Mouse (Mus musculus) gastrocnemius, postnatal 14 days (tissue): ENCODE data around the gene Il2ra. TPM values are rescaled to one million over a fixed set of nuclear protein-coding genes. Genes with fewer than 3 reads are reported as not detected.

Experiments used
- DNase-seq: peaks from one replicate; pipeline ENCODE4 v3.0.0; 2021; ENCODE audit warnings: mixed read lengths
- intact Hi-C: fragments of 180-260 bp; cut with DNase I; formaldehyde crosslinking; loops from one replicate; pipeline ENCODE4 v1.15.1; 2025; ENCODE audit warnings: low total_unique reads
- total RNA-seq, 2 experiments: library from RNA; stranded (reverse); gene quantifications; 2 replicates each; pipeline ENCODE4 v1.2.3; 2021

Gene Il2ra
- total RNA-seq, 2 experiments from 2014 or later, result 0.16 to 0.42 TPM

DNA sequence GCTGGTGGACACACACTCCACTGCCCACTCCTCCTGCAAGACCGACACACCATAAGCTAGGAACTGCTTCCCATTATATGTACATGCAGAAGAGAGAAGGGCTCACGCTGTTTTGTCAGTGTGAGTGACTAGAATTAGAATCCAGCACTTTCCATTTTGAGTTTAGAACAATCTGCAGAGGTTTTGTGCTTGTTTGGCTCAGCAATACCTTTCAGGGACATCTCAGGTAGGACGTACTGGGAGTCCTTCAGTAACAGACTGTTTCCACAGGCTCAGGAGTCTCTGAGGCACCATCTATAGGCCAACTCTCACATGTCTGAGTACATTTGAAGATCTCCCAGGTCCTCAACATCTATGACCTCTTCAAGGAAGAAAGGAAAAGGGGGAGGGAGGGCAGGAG lies 9.6 kb downstream of the Il2ra start:
- DNase-seq, result no peak
- intact Hi-C loops, result no loop called here

DNA sequence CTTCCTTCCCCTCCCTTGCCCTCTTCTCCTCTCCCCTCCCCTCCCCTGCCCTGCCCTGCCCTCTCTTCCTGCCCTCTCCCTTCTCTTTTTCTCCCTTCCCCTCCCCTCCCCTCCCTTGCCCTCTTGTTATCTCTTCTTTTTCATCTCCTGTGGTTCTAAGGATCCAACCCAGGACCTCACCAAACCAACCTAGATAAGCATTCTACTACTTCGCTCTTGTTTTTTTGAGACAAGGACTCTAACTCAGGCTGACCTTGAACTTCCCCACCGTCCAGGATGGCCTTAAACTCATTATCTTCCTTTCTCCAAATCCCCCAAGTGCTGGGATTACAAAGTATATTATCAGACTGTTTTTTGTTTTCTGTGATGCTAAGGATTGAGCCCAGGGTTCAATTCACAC lies 10.2 kb downstream of the Il2ra start:
- intact Hi-C loops, result no loop called here
- DNase-seq, result no peak

DNA sequence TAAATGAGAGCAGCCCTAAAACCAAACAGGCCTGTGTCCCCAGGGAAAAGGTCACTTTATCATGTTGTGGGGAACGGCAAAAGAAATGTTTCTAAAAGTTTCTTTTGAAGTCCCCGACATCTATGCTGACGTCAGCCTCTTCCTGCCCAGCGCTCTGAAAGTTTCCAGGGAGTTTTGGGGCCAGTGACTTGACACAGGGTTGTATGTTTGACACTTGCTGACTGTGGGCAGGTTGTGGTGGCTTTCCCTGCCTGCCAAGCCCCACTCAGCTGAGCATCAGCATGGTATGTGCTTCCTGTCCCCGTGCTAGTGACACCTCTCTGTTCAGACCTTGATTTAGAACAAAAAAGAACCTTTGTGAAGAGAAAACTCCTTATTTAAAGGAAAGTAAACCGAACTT lies 10.7 kb downstream of the Il2ra start:
- intact Hi-C loops, result no loop called here
- DNase-seq, result no peak

DNA sequence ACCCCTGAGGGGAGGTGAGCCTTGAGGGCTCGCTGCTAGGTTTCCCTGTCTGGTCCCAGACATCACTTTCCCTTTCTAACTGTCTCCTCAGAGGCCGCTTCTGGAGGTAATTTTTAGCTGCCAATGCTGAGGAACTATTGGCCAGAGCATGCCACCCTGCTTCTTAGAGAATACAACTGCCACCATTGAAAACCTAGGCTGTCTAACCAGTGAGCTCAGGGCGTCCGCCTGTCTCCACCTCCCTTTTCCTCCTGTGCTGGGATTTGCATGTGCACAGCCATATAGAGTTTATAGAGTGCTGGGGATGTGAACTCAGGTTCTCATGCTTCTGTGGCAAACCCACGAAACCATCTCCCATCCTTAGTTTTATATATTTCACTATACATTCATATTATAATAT lies 11.2 kb downstream of the Il2ra start:
- intact Hi-C loops, result no loop called here
- DNase-seq, result no peak

DNA sequence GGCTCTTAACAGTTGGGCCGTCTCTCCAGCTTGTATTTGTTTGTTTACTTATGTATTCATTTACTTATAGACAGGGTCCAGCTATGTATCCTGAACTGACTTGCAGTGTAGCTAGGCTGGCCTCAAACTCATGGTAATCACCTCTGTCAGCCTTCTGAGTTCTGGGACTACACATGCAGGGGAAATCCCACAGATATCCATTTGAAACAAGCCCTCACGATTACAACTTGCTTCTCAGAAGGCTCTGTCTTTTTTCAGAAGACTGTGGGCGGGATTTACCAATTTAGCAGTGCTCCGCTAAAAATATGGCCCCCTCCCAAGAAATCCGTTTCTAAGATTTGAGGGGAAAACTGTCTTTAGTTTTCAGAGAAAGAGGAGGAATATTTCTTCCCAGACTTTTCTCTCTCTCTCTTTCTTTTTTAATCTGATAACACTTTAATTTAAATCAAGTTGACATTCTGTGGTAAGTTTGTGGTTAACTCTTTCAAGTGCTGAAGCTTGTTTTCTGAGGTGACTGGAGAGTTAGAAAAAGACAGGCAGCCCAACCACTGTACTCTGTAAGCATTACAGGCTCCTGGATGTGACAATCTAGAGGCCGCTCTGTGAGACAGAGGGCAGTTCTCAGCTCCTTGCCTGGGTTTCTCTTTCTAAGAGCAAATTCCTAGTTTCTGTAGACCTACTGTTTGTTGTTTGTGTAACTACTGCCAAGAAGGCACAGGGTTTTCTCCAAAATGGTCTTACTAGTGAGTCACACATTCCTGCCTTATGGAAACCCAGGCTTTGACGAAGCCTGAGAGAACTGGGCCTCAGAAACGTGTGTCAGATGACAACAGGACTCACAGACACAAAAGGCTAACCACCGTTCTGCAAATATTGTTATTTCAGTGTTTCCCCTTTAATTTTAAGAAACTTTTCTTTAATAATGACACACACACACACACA lies 12.7 kb downstream of the Il2ra start:
- intact Hi-C loops, result no loop called here
- no peak for DNase-seq

DNA sequence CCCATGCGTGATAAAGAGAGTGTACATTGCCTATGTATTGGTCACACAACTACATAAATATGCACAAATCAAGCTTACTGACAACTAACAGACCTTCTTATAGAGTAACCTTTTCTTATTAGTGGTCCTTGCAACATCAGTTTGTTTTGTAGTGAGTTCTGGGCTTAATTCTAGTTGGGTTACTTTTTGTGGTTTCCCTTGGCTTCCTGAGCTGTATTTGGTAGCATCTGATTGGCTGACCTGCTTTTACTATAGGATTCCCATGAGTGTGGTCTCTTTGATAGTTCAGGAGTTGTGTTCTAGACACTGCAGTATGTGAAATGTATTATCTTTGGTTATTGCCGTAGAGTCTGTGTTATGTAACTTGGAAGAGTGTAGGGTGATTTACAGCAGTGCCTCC lies 15.0 kb downstream of the Il2ra start:
- no peak for DNase-seq
- intact Hi-C loops, result no loop called here

DNA sequence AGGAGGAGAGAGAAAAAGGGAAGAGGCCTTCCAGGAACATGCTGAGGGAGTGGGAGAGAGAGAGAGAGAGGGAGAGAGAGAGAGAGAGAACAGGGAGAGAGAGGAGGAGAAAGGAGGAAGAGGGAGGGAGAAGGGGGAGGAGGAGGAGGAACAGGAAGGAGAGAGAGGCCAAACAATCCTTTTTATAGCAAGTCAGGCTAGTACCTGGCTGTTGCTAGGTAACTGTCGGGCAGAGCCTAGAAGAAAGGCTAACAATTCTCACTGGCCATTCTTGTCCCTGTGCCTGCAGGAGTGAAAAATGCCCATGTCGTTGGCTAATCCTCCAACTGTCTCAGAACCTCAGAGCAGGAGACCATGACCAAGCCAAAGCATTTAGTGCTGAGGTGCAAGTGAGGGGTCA lies 16.7 kb downstream of the Il2ra start:
- intact Hi-C loops, result no loop called here

DNA sequence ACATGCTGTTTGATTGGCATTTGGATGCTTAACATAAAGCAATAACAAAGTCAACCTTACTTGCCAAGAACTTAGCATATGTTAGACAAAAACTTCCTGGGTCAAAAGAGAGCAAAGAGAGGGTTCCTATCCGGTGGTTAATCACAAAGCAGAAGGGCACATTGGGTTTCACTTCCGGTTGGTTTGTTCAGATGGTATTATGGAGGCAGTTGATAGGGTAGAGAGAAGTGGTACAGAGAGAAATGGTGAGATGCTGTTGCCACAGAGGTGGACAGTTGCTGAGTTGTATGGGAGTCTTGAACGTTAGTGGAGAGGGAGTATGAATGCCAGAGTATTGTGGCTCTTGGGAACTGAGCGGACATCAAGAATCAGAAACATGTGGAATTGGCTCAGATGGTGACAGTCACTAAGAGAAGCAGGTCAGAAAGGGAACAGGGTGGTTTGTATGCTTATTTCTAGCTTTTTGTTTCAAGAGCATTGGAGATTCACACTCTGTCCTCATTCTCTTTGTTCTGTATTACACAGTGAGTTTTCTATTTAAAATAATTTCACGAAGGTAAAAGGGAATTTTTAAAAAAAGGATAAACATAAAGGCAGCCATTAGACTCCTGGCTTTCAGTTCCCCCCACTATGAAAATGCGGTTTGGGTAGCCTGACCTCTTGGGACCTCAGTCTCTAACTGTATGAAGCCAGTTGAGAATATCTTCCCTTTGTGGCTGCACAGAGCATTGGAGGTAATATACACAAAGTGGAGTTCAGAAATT lies 19.7 kb downstream of the Il2ra start:
- intact Hi-C loops, result no loop called here
- DNase-seq, result no peak

More for the DNA sequence above, 16.7 kb downstream of the Il2ra start:
- no peak for DNase-seq

DNA sequence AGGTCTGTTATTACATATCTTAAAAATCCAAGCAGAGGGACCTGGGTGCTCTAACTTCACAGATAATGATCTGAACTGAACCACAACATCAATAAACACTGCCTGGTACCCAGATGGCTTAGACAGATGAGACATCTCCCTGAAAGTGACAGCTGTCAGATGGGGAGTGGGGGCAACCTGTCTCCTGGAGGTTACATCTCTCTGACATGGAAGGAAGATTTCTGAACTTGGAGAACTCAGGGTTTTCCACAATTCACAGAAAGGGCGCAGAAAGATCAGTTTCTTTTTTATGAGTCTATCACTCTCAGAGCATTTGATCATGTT lies 20.3 kb downstream of the Il2ra start:
- no peak for DNase-seq
- intact Hi-C loops, result no loop called here

DNA sequence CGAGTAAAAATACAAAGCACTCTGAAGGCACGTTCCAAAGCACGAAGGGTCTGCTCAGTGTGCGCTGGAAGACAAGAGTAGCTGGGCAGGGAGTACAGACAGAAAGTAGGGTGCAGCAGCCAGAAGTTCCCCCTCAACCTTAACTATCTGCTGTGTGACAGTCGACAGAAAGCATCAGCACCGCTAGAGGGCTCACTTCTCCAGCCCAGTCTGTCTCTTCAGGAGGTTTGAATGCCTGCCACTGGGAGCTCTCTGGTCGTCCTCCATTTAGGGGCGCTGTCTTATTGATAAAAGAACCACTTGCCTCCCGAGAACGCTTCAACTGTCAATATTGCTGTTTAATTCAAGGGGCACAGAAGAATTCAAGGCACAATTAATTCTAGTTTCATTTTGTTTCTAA lies 21.4 kb downstream of the Il2ra start:
- intact Hi-C loops, result no loop called here

DNA sequence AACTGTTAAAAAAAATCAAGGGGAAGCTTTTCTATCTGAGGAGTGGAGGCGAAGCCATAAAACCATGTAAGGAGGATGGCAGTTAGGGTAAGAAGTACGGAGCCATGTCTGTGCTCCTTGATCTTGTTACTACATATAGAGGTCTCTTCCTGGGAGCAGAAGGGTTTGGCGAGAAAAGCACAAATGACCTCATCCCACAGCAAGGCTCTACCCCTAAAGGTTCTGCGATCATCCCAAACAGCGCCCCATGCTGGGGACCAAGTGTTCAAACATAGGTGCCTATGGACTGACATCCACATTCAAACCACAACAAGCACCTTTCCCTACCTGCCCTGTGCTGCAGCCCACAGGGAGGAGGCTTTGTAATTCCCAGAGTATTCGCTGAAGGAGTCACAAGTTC lies 21.8 kb downstream of the Il2ra start:
- DNase-seq, result peak; percentile 22
- intact Hi-C loops, result no loop called here

More for the DNA sequence above, 21.4 kb downstream of the Il2ra start:
- peak; percentile 76 for DNase-seq

DNA sequence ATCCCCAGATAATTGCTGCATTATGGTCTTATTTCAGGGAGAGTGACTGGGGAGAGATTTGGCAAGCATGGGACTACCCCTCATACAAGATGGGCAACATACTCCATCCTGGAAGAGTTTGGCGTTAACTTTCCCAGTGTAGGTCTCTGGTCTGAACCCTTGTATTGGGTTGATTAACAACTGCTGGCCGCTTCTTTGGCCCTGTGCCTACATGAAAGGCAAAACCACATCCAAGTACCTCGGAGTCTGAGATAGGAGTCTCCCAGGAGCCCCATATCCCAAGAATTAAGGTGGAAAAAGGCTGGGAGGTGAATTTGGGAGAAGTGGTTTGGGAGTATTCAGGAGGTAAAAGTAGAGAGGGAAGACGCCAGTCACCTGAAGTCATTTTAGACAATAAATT lies 22.2 kb downstream of the Il2ra start:
- intact Hi-C loops, result no loop called here
- no peak for DNase-seq

DNA sequence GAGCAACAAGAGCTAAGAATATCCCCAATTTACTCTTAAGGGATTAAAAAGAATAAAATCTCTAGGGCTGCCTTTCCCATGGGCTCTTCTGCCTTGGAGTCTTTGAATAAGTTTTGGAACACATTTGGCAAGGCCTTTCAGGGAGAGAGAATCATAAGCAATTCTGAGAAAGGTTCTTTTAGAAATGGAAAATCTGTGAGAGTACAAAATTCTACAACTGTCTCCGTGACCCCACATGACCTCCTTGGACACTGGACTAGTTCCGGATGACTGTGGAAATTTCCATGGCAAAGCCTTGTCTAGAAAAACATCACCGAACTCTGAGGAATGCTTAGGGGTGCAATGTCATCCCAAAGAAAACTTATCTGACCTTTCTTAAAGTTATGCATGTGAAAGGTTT lies 22.7 kb downstream of the Il2ra start:
- no peak for DNase-seq
- intact Hi-C loops, result no loop called here

DNA sequence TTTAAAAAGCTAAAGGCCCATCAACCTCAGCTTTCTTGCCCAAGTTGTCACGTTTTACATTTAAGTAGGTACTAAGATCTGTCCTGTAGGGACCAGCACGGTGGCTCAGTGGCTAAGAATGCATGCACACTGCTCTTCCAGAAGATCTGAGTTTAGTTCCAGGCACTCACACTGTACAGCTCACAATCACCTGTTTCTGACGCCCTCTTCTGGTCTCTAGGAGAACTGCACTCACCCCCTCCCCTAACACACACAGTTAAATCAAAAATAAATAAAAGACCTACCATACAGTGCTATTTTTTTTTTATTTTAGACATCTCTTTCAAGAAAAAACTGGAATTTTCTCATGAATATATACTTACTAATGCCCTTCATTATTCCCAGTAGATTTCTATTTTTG lies 29.5 kb downstream of the Il2ra start:
- DNase-seq, result no peak
- intact Hi-C loops, result no loop called here

DNA sequence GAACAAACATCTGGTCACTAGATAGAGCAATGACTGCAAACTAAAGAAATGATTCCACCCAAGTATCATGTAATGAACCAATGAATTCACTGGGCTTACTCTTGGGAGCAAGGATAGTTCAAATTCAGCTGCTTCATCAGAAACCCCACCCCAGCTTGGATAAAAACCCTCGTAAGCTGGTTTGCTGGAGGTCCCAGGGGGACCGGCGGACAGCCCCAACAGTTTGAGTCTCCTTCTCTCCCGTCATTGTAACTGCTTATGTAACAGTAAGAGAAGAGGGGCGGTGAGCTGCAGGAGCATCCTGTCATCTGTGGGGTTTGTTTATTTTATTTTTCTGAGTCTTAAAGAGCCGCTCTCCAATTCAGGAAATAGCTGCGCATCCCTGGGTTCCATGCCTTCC lies 37.0 kb downstream of the Il2ra start:
- DNase-seq, result no peak

DNA sequence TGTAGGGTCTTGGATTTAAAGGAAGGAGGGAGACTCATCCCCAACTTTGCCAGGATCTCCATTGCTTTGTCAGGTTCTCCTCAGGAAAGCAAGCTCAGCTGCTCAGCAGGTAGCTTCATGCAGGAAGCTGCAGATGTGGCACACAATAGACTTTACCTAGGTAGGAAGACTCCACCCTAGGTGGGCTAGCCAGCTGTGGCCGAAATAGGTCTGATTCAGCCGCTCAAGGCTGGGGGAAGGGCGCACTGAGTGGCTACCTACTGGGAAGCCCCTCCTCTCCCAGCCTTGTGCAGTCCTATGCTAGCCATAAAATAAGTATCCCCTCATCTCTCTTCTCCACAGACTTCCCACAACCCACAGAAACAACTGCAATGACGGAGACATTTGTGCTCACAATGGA lies 40.1 kb downstream of the Il2ra start:
- DNase-seq, result no peak
- intact Hi-C loops, result no loop called here

More for the DNA sequence above, 37.0 kb downstream of the Il2ra start:
- intact Hi-C loops, result no loop called here

DNA sequence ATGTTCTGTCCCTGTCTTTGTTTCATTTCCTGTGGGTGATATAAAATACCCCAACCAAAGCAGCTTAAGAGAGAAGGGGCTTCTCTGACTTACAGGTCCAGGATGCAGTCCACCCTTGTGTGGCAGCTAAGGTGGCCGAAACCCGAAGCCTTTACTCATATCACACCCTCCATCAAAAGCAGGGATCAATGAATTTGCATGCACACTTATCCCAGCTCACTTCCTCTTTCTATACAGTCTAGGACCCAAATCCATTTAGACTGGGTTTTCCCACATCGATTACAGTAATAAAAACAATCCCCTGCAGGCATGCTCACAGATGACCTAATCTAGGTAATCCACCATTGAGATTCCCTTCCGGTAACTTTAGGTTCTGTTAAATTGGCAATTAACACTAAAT lies 43.9 kb downstream of the Il2ra start:
- intact Hi-C loops, result no loop called here
- no peak for DNase-seq

DNA sequence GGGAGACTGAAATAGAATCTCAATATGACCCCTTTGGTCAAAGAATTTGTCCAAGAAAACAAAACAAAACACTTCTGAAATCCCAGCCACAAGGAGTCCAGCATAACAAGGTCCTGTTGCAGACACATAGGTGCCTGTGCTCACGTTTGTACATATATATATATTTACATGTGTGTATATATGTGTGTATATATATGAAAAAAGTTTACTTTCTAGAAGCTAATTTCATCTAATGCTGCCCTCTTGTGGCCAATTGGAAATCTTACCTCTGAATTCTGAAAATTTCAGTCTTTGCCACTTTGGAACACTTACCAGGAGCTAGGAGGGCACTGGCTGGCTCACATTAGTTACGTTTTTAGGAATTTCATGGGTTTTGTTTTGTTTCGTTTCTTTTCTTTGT lies 44.8 kb downstream of the Il2ra start:
- no peak for DNase-seq
- intact Hi-C loops, result no loop called here

DNA sequence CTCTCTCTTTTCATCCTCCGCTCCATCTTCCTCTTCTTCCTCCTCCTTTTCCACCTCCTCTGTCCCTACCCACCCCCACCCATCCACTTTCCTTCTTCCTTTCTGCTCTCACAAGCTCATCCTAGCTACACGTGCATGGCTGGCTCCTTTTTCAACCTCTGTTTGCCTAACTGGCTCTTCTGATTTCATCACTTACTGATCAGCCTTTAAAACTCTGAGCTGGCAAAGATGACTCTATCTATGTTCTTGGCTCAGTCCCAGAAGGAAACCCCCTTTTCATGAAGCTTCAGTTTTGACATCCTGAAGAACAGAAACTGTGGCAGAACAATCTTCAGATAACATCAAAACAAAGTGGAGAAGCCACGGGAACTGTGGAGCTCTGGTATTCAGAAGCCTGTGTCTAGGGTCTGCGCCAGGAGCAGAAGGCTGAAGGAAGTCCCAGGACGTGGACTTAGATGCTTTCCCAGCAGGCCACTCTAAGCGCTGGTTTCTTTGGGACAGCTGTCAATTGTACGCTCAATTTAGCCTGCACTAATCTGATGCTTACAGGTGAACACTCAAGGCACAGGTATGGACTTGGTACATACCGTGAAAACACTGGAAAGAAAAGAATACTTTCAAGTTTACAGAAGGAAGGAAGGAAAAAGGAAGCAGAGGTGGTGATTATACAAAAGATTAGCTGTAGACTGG lies 47.7 kb downstream of the Il2ra start:
- intact Hi-C loops, result no loop called here
- DNase-seq, result no peak

DNA sequence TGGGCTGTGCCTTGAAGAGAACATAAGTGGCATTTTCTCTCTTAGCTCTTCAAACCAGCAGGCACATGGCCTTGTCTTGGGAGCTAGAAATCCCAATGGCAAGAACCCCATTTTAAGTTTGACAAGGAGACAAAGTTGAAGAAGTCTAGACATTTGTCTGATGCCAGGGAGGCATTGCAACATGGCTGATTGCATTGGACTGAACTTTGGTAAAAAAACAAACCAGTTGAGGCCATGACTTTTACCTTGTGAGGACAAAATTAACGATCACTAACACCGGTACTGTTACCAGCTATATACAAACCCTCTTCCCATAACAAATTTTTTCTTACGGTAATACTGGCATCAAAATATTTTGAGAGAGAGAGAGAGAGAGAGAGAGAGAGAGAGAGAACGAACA lies 50.7 kb downstream of the Il2ra start:
- DNase-seq, result no peak
- intact Hi-C loops, result no loop called here
